Mouse (Mus musculus) MEL (cell line): ENCODE measurements around the gene Rtf2. TPM values are rescaled to one million over a fixed set of nuclear protein-coding genes. Genes with fewer than 3 reads are reported as not detected.
A peak's percentile ranks its signal among the peaks of the same experiment; 100 is the strongest.

Source experiments
- DNase-seq: peaks from one replicate; pipeline ENCODE4 v3.0.0; 2011; ENCODE audit warnings: low read depth, low spot score
- H3K27ac ChIP-seq: 2 replicates; pipeline ENCODE4 v1.5.1; 2012; ENCODE audit warnings: low read depth, mild to moderate bottlenecking, control low read depth, low read length, moderate library complexity; ENCODE audit not compliant: control insufficient read depth
- H3K27me3 ChIP-seq, 2 experiments: fragments of 150-350 bp in 1 of 2; sonication (generic) in 1 of 2; 2 replicates each; pipeline ENCODE4 v1.6.1; 2012; ENCODE audit warnings: low read length in 2 of 2, mild to moderate bottlenecking in 2 of 2, improper control_type of control experiment in 1 of 2, moderate library complexity in 1 of 2; ENCODE audit not compliant: insufficient read depth in 2 of 2, control insufficient read depth in 1 of 2
- H3K36me3 ChIP-seq, 2 experiments: 2 replicates each; pipeline ENCODE4 v1.6.1; 2012 to 2014; ENCODE audit warnings: low read length in 2 of 2, improper control_type of control experiment in 1 of 2, inconsistent platforms in 1 of 2, mild to moderate bottlenecking in 1 of 2; ENCODE audit not compliant: insufficient read depth in 2 of 2, control insufficient read depth in 1 of 2
- H3K4me1 ChIP-seq, 2 experiments: fragments of 150-350 bp in 1 of 2; sonication (generic) in 1 of 2; 2 replicates each; pipeline ENCODE4 v1.6.1; 2012; ENCODE audit warnings: low read length in 2 of 2, improper control_type of control experiment in 1 of 2, mild to moderate bottlenecking in 1 of 2; ENCODE audit not compliant: insufficient read depth in 2 of 2, control insufficient read depth in 1 of 2
- H3K4me3 ChIP-seq, 2 experiments: fragments of 150-350 bp in 1 of 2; sonication (generic) in 1 of 2; 2 replicates each; pipeline ENCODE4 v1.5.1; 2012; ENCODE audit warnings: low read depth in 2 of 2, low read length in 2 of 2, mild to moderate bottlenecking in 2 of 2, moderate library complexity in 2 of 2, control low read depth in 1 of 2, improper control_type of control experiment in 1 of 2; ENCODE audit not compliant: control insufficient read depth in 1 of 2, insufficient read depth in 1 of 2
- H3K79me2 ChIP-seq: 2 replicates; pipeline ENCODE4 v1.6.1; 2012; ENCODE audit warnings: mild to moderate bottlenecking, low read length, moderate library complexity; ENCODE audit not compliant: control insufficient read depth, poor library complexity, insufficient read depth
- H3K9ac ChIP-seq: 2 replicates; pipeline ENCODE4 v1.6.1; 2012; ENCODE audit warnings: low read depth, mild to moderate bottlenecking, control low read depth, low read length, moderate library complexity; ENCODE audit not compliant: control insufficient read depth, poor library complexity, severe bottlenecking
- H3K9me3 ChIP-seq: fragments of 150-350 bp; sonication (generic); replicated peaks from 2 replicates; pipeline ENCODE4 v1.6.1; 2012; ENCODE audit warnings: mild to moderate bottlenecking, low read length, improper control_type of control experiment, moderate library complexity; ENCODE audit not compliant: insufficient read depth
- BHLHE40 ChIP-seq: IDR thresholded peaks from 2 replicates; pipeline ENCODE4 v1.6.1; 2012; ENCODE audit warnings: low read depth, mild to moderate bottlenecking, inconsistent platforms, low read length, improper control_type of control experiment, borderline replicate concordance
- CHD1 ChIP-seq: IDR thresholded peaks from 2 replicates; pipeline ENCODE4 v1.6.1; 2012; ENCODE audit warnings: low read depth, mild to moderate bottlenecking, inconsistent platforms, low read length, improper control_type of control experiment
- CTCF ChIP-seq, 3 experiments: IDR thresholded peaks in 2 of 3; conservative IDR thresholded peaks in 1 of 3; 2 replicates each; pipeline ENCODE4 v1.5.1; 2011 to 2012; ENCODE audit warnings: low read length in 3 of 3, low read depth in 2 of 3, mild to moderate bottlenecking in 2 of 3, improper control_type of control experiment in 1 of 3, inconsistent platforms in 1 of 3, mixed read lengths in 1 of 3, moderate library complexity in 1 of 3; ENCODE audit not compliant: control insufficient read depth in 1 of 3, insufficient read depth in 1 of 3, poor library complexity in 1 of 3, severe bottlenecking in 1 of 3
- E2F4 ChIP-seq: IDR thresholded peaks from 2 replicates; pipeline ENCODE4 v1.6.1; 2011; ENCODE audit warnings: low read depth, low read length, improper control_type of control experiment, borderline replicate concordance
- ELF1 ChIP-seq: IDR thresholded peaks from 2 replicates; pipeline ENCODE4 v1.6.1; 2014; ENCODE audit warnings: low read depth, mild to moderate bottlenecking, inconsistent platforms, low read length, improper control_type of control experiment, moderate library complexity
- EP300 ChIP-seq, 2 experiments: IDR thresholded peaks; 2 replicates each; pipeline ENCODE4 v1.6.1; 2011; ENCODE audit warnings: improper control_type of control experiment in 2 of 2, low read length in 2 of 2, low read depth in 1 of 2, mild to moderate bottlenecking in 1 of 2
- ETS1 ChIP-seq: IDR thresholded peaks from 2 replicates; pipeline ENCODE4 v1.6.1; 2012; ENCODE audit warnings: low read depth, mild to moderate bottlenecking, inconsistent platforms, low read length, improper control_type of control experiment, moderate library complexity
- GABPA ChIP-seq: IDR thresholded peaks from 2 replicates; pipeline ENCODE4 v1.6.1; 2012; ENCODE audit warnings: low read depth, mild to moderate bottlenecking, inconsistent platforms, low read length, improper control_type of control experiment, moderate library complexity
- GATA1 ChIP-seq: IDR thresholded peaks from 2 replicates; pipeline ENCODE4 v1.6.1; 2011; ENCODE audit warnings: low read depth, low read length, improper control_type of control experiment
- HCFC1 ChIP-seq: IDR thresholded peaks from 2 replicates; pipeline ENCODE4 v1.6.1; 2012; ENCODE audit warnings: low read depth, mild to moderate bottlenecking, inconsistent platforms, low read length, improper control_type of control experiment, moderate library complexity
- JUND ChIP-seq: IDR thresholded peaks from 2 replicates; pipeline ENCODE4 v1.6.1; 2011; ENCODE audit warnings: low read depth, mild to moderate bottlenecking, improper control_type of control experiment, low read length
- KAT2A ChIP-seq: conservative IDR thresholded peaks from 2 replicates; pipeline ENCODE4 v1.6.1; 2012; ENCODE audit warnings: low read depth, low read length, improper control_type of control experiment, inconsistent platforms
- MAFK ChIP-seq: IDR thresholded peaks from 2 replicates; pipeline ENCODE4 v1.6.1; 2011; ENCODE audit warnings: low read depth, mild to moderate bottlenecking, low read length, improper control_type of control experiment, borderline replicate concordance
- MAX ChIP-seq: IDR thresholded peaks from 2 replicates; pipeline ENCODE4 v1.6.1; 2011; ENCODE audit warnings: low read length, improper control_type of control experiment
- MAZ ChIP-seq: IDR thresholded peaks from 2 replicates; pipeline ENCODE4 v1.6.1; 2012; ENCODE audit warnings: low read depth, mild to moderate bottlenecking, inconsistent platforms, low read length, improper control_type of control experiment
- MEF2A ChIP-seq: IDR thresholded peaks from 2 replicates; pipeline ENCODE4 v1.6.1; 2014; ENCODE audit warnings: low read depth, mild to moderate bottlenecking, inconsistent platforms, low read length, improper control_type of control experiment; ENCODE audit not compliant: poor library complexity, insufficient replicate concordance, severe bottlenecking; ENCODE audit errors: extremely low read depth
- MYB ChIP-seq: IDR thresholded peaks from 2 replicates; pipeline ENCODE4 v1.6.1; 2011; ENCODE audit warnings: mild to moderate bottlenecking, low read depth, low read length, improper control_type of control experiment
- MYC ChIP-seq: IDR thresholded peaks from 2 replicates; pipeline ENCODE4 v1.6.1; 2011; ENCODE audit warnings: low read depth, mild to moderate bottlenecking, low read length, improper control_type of control experiment, moderate library complexity
- NELFE ChIP-seq: IDR thresholded peaks from 2 replicates; pipeline ENCODE4 v1.6.1; 2011; ENCODE audit warnings: low read depth, low read length, improper control_type of control experiment
- NRF1 ChIP-seq: IDR thresholded peaks from 2 replicates; pipeline ENCODE4 v1.6.1; 2014; ENCODE audit warnings: low read depth, mild to moderate bottlenecking, inconsistent platforms, low read length, improper control_type of control experiment, moderate library complexity; ENCODE audit not compliant: poor library complexity, insufficient read depth, severe bottlenecking
- POLR2A ChIP-seq, 2 experiments: IDR thresholded peaks; 2 replicates each; pipeline ENCODE4 v1.6.1; 2011 to 2012; ENCODE audit warnings: low read length in 2 of 2, mild to moderate bottlenecking in 2 of 2, control low read depth in 1 of 2, improper control_type of control experiment in 1 of 2, low read depth in 1 of 2, moderate library complexity in 1 of 2; ENCODE audit not compliant: control insufficient read depth in 1 of 2, insufficient read depth in 1 of 2, poor library complexity in 1 of 2
- POLR2AphosphoS2 ChIP-seq: IDR thresholded peaks from 2 replicates; pipeline ENCODE4 v1.6.1; 2011; ENCODE audit warnings: low read length, improper control_type of control experiment
- POLR2AphosphoS5 ChIP-seq: IDR thresholded peaks from 2 replicates; pipeline ENCODE4 v1.6.1; 2012; ENCODE audit warnings: low read depth, borderline replicate concordance, mild to moderate bottlenecking, inconsistent platforms, low read length, moderate library complexity, mixed read lengths
- RAD21 ChIP-seq: IDR thresholded peaks from 2 replicates; pipeline ENCODE4 v1.6.1; 2011; ENCODE audit warnings: mild to moderate bottlenecking, low read depth, low read length, improper control_type of control experiment
- RCOR1 ChIP-seq: IDR thresholded peaks from 2 replicates; pipeline ENCODE4 v1.6.1; 2012; ENCODE audit warnings: low read depth, mild to moderate bottlenecking, inconsistent platforms, low read length, improper control_type of control experiment
- SIN3A ChIP-seq: IDR thresholded peaks from 2 replicates; pipeline ENCODE4 v1.6.1; 2012; ENCODE audit warnings: low read length, improper control_type of control experiment, inconsistent platforms
- SMC3 ChIP-seq: IDR thresholded peaks from 2 replicates; pipeline ENCODE4 v1.6.1; 2011; ENCODE audit warnings: low read depth, low read length, improper control_type of control experiment
- TAL1 ChIP-seq: IDR thresholded peaks from 2 replicates; pipeline ENCODE4 v1.6.1; 2012; ENCODE audit warnings: mild to moderate bottlenecking, inconsistent platforms, low read length, moderate library complexity, mixed read lengths
- UBTF ChIP-seq: IDR thresholded peaks from 2 replicates; pipeline ENCODE4 v1.6.1; 2012; ENCODE audit warnings: low read depth, mild to moderate bottlenecking, inconsistent platforms, low read length, improper control_type of control experiment, moderate library complexity, borderline replicate concordance; ENCODE audit not compliant: insufficient read depth
- USF1 ChIP-seq: IDR thresholded peaks from 2 replicates; pipeline ENCODE4 v1.6.1; 2014; ENCODE audit warnings: low read depth, mild to moderate bottlenecking, inconsistent platforms, low read length, improper control_type of control experiment, moderate library complexity
- USF2 ChIP-seq, 2 experiments: IDR thresholded peaks; 2 replicates each; pipeline ENCODE4 v1.6.1; 2011 to 2012; ENCODE audit warnings: improper control_type of control experiment in 2 of 2, low read length in 2 of 2, borderline replicate concordance in 1 of 2, inconsistent platforms in 1 of 2, low read depth in 1 of 2, mild to moderate bottlenecking in 1 of 2; ENCODE audit not compliant: insufficient read depth in 1 of 2
- ZC3H11A ChIP-seq: IDR thresholded peaks from 2 replicates; pipeline ENCODE4 v1.6.1; 2012; ENCODE audit warnings: low read depth, mild to moderate bottlenecking, inconsistent platforms, low read length, improper control_type of control experiment
- ZKSCAN1 ChIP-seq: IDR thresholded peaks from 2 replicates; pipeline ENCODE4 v1.6.1; 2012; ENCODE audit warnings: low read depth, mild to moderate bottlenecking, inconsistent platforms, low read length, improper control_type of control experiment, moderate library complexity
- ZMIZ1 ChIP-seq: IDR thresholded peaks from 2 replicates; pipeline ENCODE4 v1.6.1; 2012; ENCODE audit warnings: low read depth, mild to moderate bottlenecking, inconsistent platforms, low read length, improper control_type of control experiment, moderate library complexity
- ZNF384 ChIP-seq: IDR thresholded peaks from 2 replicates; pipeline ENCODE4 v1.6.1; 2012; ENCODE audit warnings: low read depth, mild to moderate bottlenecking, inconsistent platforms, low read length, improper control_type of control experiment
- polyA plus RNA-seq, 2 experiments: library from polyadenylated mRNA; stranded (reverse) in 1 of 2; unstranded in 1 of 2; fragments of >175 nt in 1 of 2; fragments of >200 nt in 1 of 2; gene quantifications; 2 replicates each; pipeline versions ENCODE4 v1.2.1 to v1.2.4; 2012; ENCODE audit warnings: low replicate concordance in 2 of 2, low read depth in 1 of 2; ENCODE audit not compliant: insufficient read length in 2 of 2, insufficient read depth in 1 of 2, missing spikeins in 1 of 2
- total RNA-seq: library from RNA; depleted of rRNA; stranded (reverse); fragments of 300-350 nt; gene quantifications from 2 replicates; pipeline ENCODE4 v1.2.3, GENCODE M21; 2012

Rtf2 gene
- total and polyA plus RNA-seq, 3 experiments = 68.2 to 81.5 TPM; not detected in 1

- Histone ChIP-seq H3K4me3 (peak overlapping the region; percentile 42 to 56), H3K27ac (peak overlapping the region; percentile 79), H3K9ac (peak overlapping the region; percentile 62), H3K9me3 (no peaks in the 10 kb centered on the region), H3K36me3 (no peaks in the 10 kb centered on the region; a peak in 1 of 4 replicates), H3K79me2 (no peaks in the 10 kb centered on the region), H3K27me3 (no peaks in the 10 kb centered on the region), H3K4me1 (peaks cover 0 to 17% of the 10 kb centered on the region in 2 experiments; a peak in 3 of 4 replicates)
- DNase-seq = peak; percentile 95
- peak; percentile 12; the same call in 1 of the 2 replicates for TF ChIP-seq RCOR1
- no peak for TF ChIP-seq JUND
- TF ChIP-seq ETS1 = peak; percentile 64; the same call in 1 of the 2 replicates
- TF ChIP-seq CTCF (IDR thresholded peaks at IDR 0.05 in 2 of 3, conservative IDR thresholded peaks at IDR 0.05 in 1 of 3; ENCODE audit: control insufficient read depth in 1 of 3, insufficient read depth in 1 of 3, low read depth in 2 of 3, low read length in 3 of 3, poor library complexity in 1 of 3, severe bottlenecking in 1 of 3) = no peak
- TF ChIP-seq ZKSCAN1 = peak; percentile 74
- no peak for TF ChIP-seq USF2 (IDR thresholded peaks at IDR 0.05; ENCODE audit: borderline replicate concordance in 1 of 2, insufficient read depth in 1 of 2, low read depth in 1 of 2, low read length in 2 of 2)
- no peak for TF ChIP-seq RAD21
- TF ChIP-seq GATA1 = no peak
- TF ChIP-seq HCFC1 = peak; percentile 49; the same call in 1 of the 2 replicates
- no peak for TF ChIP-seq ZC3H11A
- TF ChIP-seq POLR2AphosphoS5 = no peak
- no peak for TF ChIP-seq POLR2AphosphoS2
- TF ChIP-seq GABPA = no peak
- peak; percentile 81; the same call in 1 of the 2 replicates for TF ChIP-seq SIN3A
- TF ChIP-seq EP300 (IDR thresholded peaks at IDR 0.05; ENCODE audit: low read depth in 1 of 2, low read length in 2 of 2) = peak; percentile 39 to 82
- no peak for TF ChIP-seq USF1
- TF ChIP-seq UBTF = no peak
- peak; percentile 55; the same call in 1 of the 2 replicates for TF ChIP-seq MAZ
- peak; percentile 46 for TF ChIP-seq NELFE
- no peak for TF ChIP-seq TAL1
- no peak for TF ChIP-seq MEF2A
- TF ChIP-seq MYC = peak; percentile 74
- no peak for TF ChIP-seq MYB
- no peak for TF ChIP-seq MAFK
- no peak for TF ChIP-seq ZMIZ1
- TF ChIP-seq MAX = peak; percentile 71
- TF ChIP-seq BHLHE40 = 0 out of 2 replicates have a peak, but pooled peaks have one; percentile 12
- TF ChIP-seq ELF1 = peak; percentile 20; the same call in 1 of the 2 replicates
- TF ChIP-seq POLR2A (IDR thresholded peaks at IDR 0.05; ENCODE audit: control insufficient read depth in 1 of 2, insufficient read depth in 1 of 2, low read depth in 1 of 2, low read length in 2 of 2, poor library complexity in 1 of 2) = peak in 1 of 2 experiments; percentile 52; a peak in 2 of 4 replicates
- TF ChIP-seq KAT2A = 0 out of 2 replicates have a peak, but pooled peaks have one; percentile 28
- no peak; the same call in 1 of the 2 replicates for TF ChIP-seq SMC3
- TF ChIP-seq CHD1 = no peak
- peak; percentile 86 for TF ChIP-seq ZNF384
- no peak for TF ChIP-seq NRF1
- no peak for TF ChIP-seq E2F4
Observed at GRCm38 (mm10) chr2:172401116-172401825, 39.1 kb upstream of the Rtf2 start.
